Mouse (Mus musculus): ENCODE measurements at regions not wholly inside any gene's neighbourhood (a gene's known extent, or its start where the extent isn't known, plus 50 kb on each side); places are given as distances from the start of the nearest gene placed in this dataset.

DNA sequence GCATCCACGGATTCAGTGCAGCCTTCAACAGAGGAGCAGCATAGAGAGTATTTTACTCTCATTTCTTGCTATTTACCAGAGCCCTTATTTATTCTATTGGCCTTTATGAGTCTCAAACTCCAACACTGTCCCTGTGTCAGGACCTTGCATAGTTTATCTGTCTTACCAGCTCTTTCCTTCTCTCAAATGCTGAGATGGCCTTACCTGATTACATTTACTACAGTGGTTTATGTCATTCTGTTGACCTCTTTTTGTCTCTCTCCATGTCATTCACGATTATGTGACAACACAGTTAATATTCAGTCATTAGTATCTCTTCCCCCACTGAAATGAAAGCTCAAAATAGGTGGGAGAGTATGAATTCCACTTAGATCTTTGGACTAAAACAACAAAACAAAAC lies 535.7 kb upstream of the Kif18a start:
- TF ChIP-seq CTCF (IDR thresholded peaks at IDR 0.05; ENCODE audit: low read depth) (no peak), EP300 (optimal IDR thresholded peaks at IDR 0.05) (no peak)

All from stomach, postnatal 0 days (tissue).